Mouse (Mus musculus) c-Kit-positive CD71-positive TER-119-positive erythroid progenitor cells, embryonic 14.5 days (primary cell): ENCODE results near the gene Ciao1.
A peak's percentile ranks its signal among the peaks of the same experiment; 100 is the strongest.
"Not testable (repeated sequence)": the region's sequence is repeated elsewhere in the genome, so short reads cannot be mapped to it uniquely, and the experiment has no call there.

Experiments
- DNase-seq: peaks from one replicate; pipeline ENCODE4 v3.0.0-alpha.2; 2013; ENCODE audit warnings: low spot score

Gene Ciao1

DNA sequence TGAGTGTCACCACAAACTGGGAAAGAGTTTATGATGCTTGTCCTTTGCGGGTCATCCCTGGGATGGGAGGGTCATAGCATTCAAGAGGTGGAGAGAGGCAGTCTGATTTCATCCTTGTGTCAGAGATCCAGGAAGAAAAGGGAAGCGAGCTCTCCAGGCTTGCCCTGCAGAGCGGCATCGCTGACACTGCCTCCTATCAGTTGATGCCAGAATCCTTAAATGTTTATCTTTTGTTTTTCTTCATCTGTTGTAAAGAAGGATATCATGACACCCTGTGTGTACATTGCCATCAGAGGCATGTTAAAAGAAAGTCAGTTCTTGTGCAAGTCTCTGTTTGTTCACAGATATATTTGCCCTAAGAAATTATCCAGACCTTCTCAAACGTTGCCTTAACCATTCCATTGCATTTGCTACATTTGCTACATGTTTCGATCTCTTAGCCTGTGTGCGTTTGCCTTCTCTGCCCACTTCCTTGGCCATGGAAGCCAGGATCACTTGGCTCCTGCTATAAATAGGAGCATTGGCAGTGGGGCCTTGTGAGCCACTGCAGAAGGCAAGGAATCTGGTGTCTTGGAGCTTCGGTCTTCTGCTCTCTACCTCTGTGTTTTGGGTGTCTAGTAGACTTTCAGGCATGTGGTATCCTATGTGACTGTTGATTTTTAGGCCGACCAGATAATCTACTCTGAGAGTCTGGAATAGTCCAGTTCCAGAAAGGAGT is 2.8 kb upstream of the Ciao1 start:
- DNase-seq, result no peak

DNA sequence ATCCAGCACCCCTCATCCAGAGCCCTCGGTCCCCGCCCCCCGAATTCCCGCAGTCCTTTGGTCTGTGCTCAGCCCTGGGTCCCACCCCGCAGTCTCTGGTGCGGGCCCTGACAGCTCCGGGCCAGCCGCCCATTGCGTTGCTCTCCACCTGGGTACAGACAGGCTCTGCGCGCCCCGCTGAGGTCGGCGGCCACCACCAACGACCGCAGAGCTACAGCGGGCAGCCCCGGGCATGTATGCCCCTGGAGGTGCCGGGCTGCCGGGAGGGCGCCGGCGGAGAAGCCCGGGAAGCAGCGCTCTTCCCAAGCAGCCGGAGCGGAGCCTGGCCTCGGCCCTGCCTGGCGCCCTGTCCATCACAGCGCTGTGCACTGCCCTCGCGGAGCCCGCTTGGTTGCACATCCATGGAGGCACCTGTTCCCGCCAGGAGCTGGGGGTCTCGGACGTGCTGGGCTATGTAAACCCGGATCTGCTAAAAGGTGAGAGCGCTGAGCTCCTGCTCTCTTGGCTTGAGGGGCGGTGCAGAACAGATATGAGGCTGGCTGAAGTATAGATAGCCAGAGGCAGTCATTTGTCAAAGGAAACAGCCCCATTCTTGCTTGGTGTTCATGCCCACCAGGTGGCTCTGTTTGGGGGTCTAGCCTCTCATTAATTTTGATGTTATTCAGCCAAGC is 853 bp upstream of the Ciao1 start:
- peak; percentile 61 for DNase-seq

DNA sequence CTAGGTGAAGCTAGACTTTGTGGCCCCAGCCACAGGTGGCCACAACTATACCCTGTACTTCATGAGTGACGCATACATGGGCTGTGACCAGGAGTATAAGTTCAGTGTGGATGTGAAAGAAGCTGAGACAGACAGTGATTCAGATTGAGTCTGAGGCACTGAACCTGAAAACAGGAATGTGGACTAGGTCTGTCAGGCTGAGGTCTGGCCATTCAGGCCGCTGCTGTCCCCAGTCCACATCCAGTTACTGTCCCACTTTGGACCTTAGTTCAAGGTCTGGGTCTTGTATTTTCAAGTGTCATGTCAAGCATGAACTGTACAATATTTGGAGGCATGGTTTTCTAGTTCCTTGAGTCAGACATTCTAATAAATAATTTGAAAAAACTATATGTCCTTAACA is 7.6 kb downstream of the Ciao1 start:
- no peak for DNase-seq

DNA sequence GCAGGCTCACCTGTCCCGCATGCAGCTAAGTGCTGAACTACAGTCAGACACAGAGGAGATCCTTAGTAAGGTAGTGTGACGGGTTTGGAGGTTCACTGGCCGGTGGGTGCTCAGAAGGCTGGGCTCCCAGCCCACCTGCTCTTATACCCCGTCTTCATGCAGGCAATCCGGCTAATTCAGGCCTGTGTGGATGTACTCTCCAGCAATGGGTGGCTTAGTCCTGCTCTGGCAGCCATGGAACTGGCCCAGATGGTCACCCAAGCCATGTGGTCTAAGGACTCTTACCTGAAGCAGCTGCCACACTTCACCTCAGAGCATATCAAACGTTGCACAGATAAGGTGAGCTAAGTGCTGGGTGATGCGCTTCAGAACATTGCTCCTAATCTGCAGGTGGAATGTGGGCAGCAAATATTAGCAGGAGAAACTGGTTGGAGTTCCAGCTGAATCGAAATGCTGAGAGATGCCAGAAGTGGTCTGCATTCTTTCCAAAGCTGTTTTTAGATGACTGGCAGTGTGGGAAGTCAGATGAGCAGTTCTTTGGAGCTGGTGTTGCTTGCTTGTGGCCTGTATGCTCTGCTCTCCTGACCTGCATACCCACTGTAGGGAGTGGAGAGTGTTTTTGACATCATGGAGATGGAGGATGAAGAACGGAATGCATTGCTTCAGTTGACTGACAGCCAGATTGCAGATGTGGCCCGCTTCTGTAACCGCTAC is 9.6 kb downstream of the Ciao1 start:
- no peak for DNase-seq

DNA sequence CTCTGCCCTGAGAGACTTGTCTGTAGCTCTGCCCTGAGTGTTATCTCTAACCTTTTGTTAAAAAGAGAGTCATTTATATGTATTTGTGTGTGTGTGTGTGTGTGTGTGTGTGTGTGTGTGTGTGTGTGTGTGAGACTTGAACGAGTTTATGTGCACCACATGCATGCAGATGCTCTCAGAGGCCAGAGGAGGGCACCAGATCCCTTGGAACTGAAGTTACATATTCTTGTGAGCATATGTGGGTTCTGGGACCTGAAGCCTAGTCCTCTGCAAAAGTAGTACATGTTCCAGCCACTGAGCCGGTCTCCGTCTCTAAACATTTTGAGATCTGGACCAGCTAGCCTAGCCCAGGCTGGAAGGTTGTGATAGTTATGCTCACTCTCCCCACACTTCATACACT is 22.4 kb downstream of the Ciao1 start:
- no peak for DNase-seq

DNA sequence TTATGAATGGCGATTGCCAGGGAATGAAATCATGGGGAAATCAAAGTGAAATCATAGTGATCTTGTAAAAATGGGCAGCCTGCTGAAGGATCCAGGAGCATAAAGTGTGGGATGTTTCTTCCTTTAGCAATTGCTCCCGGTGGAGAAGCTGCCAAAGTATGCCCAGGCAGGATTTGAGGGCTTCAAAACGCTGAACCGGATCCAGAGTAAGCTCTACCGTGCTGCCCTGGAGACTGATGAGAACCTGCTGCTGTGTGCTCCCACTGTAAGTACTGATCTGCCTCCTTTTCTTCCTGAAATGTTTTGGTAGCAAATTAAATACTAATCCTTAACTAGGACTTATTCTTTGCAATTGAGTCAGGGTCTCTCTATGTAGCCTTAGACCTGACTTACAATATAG is 29.9 kb downstream of the Ciao1 start:
- DNase-seq, result no peak

DNA sequence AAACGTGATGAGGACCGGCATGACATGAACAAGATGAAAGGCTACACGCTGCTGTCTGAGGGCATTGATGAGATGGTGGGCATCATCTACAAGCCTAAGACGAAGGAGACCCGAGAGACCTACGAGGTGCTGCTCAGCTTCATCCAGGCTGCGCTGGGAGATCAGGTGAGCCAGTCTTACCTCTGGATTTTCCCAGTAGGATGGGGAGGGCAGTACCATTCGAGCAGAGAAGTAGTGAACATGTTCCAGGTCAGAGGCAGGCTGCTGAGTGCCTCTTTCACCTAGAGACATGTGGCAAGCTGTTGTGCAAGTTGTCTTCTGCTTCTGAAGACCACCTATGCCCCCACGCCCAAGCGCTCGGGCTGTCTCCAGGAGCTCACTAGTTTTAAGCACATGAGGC is 36.9 kb downstream of the Ciao1 start:
- no peak for DNase-seq

DNA sequence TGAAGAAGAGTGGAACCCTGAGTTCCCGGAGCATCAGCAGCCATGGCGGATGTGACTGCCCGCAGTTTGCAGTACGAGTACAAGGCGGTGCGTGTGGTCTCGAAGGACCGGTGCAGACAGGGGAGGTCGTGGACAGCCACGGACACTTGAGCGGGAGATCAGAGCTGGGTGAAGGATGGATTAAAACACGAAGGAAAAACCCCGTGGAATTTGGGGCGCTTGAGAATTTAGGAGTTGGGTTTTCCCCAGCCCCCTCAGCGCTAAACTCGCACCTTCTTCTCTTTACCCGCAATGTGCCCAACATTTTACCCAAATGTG is 39.2 kb downstream of the Ciao1 start:
- DNase-seq, result no peak

DNA sequence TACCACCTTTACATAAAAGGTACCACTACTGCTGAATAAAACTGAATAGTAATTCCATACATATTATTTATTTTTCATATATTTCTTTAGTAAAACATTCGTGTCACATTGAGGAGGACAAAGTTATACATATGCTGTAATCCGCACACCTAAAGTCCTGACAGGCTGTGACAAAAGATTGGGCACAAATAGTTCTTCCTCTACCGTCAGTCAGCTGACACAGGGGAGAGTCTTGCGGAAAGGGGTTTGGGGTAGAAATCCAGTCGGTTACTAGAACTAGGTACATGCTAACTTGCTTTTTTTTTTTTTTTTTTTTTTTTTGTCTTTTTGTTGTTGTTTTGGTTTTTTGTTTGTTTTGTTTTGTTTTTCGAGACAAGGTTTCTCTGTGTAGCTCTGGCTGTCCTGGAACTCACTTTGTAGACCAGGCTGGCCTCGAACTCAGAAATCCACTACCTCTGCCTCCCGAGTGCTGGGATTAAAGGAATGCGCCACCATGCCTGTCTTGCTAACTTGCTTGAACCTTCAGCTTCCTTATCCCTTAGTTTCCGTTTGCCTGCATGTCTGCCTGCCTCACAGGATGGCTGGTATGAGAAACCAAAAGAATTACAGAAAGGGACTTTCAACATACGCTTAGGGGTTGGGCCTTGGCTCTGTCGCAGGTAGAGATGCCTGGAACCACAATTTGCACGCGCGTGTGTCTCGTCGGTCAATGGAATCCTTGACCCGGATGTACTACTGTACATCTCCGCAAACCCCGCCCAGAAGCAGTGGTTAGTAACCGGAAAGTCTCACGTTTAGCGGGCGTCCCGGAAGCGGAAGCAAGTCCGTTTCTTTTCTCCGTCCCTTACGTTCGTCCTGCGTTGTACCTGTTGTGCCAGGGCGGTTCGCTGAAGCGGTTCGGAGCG is 39.8 kb downstream of the Ciao1 start, which contains the start of the genes 1810024B03Rik and Snrnp200:
TSS of gene 1810024B03Rik (minus strand) at position 734 of the 905 bp plus-strand sequence.
TSS of gene Snrnp200 (plus strand) at position 840 of the 905 bp plus-strand sequence.
- peak; percentile 95 for DNase-seq

DNA sequence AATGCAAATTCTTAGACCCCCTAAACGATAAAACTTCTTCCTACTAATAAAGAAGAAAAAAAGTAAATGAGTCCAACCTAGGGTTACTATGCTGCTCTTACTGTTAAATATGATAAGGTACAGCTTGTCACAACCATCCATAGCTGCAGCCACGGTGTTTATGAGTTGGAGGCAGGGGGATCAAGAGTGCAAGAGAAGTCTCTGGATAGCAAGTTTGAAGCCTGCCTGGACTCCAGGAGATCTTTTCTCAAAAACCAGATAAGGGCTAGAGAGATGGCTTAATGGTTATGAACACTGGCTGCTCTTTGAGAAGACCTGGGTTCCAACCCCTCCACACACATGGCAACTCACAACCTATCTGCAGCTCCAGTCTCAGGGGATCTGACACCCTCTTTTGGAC is 40.7 kb downstream of the Ciao1 start:
- DNase-seq, result peak; percentile 14

DNA sequence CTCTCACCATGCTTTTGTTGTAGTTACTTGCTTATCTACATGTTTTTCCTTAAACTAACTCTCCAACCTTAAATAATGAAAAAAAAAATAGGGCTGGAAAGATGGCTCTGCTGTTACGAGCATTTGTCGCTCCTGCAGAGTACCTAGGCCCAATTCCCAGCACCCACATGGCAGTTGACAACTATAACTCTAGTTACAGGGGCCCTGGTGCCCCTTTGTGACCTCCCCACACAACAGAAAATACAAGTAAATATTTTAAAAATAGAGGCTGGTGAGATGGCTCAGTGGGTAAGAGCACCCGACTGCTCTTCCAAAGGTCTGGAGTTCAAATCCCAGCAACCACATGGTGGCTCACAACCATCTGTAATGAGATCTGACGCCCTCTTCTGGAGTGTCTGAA is 41.7 kb downstream of the Ciao1 start:
- DNase-seq, result not testable (repeated sequence)

DNA sequence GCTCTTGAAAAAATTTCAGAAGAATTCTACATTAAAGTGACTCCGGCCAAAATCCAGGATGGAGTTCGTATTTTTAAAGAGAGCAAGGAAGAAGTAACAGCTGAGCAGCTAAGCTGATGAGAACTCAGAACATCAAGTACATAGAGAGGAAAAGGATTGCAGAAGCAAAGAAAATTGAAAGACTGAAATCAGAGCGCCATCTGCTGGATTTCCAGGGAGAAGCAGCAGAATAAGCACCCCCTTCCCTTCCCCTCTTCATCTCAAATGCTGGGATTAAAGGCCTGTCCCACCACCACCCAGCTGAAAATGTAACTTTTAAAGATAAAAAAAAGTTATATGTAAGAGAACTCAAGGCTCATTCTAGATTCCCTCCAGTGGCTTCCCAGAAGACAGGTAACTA is 42.7 kb downstream of the Ciao1 start:
- peak; percentile 65 for DNase-seq
